Mouse (Mus musculus): Measurements from ENCODE around the gene Cfap44. TPM values are rescaled to one million over a fixed set of nuclear protein-coding genes. Genes with fewer than 3 reads are reported as not detected.

The Cfap44 gene
- polyA plus RNA-seq, 2 experiments = 0.47 to 0.66 TPM

- no peak for TF ChIP-seq POLR2A (IDR thresholded peaks at IDR 0.05; ENCODE audit: borderline replicate concordance, extremely low read depth, insufficient read depth, insufficient read length)
- Histone ChIP-seq H3K9me3 (ENCODE audit: control insufficient read depth, low read length) (no peaks in the 10 kb centered on the region), H3K9ac (ENCODE audit: low read depth, low read length, severe bottlenecking) (no peak overlapping the region; the same call in 1 of the 2 replicates), H3K27ac (replicated peaks; ENCODE audit: low read depth, low read length) (no peak overlapping the region), H3K27me3 (ENCODE audit: control insufficient read depth, insufficient read depth, low read length) (no peaks in the 10 kb centered on the region), H3K4me1 (ENCODE audit: control insufficient read depth, insufficient read depth, low read length) (peaks cover 62% of the 10 kb centered on the region), H3K4me3 (replicated peaks; ENCODE audit: low read length) (no peak overlapping the region), H3K36me3 (ENCODE audit: control insufficient read depth, insufficient read depth, low read length) (peaks cover 37% of the 10 kb centered on the region), H3K4me2 (replicated peaks; ENCODE audit: low read depth, low read length, severe bottlenecking) (peak overlapping the region; percentile 28; the same call in 1 of the 2 replicates)
- ATAC-seq (ENCODE audit: low FRiP score, low read depth) (no peak), DNase-seq (ENCODE audit: low spot score) (no peak)
- whole genome bisulfite sequencing = 37% methylated on average over 9 of the region's 9 CpGs
These were observed 135.6 kb downstream of the Cfap44 start for GRCm38 (mm10) chr16:44530191-44530590.

- WGBS = 4% methylated on average over 7 of the region's 7 CpGs
- ATAC-seq (ENCODE audit: low FRiP score, low read depth) = peak; percentile 39; the same call in 1 of the 2 replicates
These were observed 136.2 kb downstream of the Cfap44 start for GRCm38 (mm10) chr16:44530829-44531228.

GRCm38 (mm10) chr16:44531239-44531797, 136.7 kb downstream of the Cfap44 start:
- Histone ChIP-seq H3K9ac (ENCODE audit: low read depth, low read length, severe bottlenecking) (0 out of 2 replicates have a peak overlapping the region, but pooled peaks have one; percentile 28), H3K4me2 (replicated peaks; ENCODE audit: low read depth, low read length, severe bottlenecking) (peak overlapping the region; percentile 28), H3K9me3 (ENCODE audit: control insufficient read depth, low read length) (no peaks in the 10 kb centered on the region), H3K27ac (replicated peaks; ENCODE audit: low read depth, low read length) (peak overlapping the region; percentile 58; the same call in 1 of the 2 replicates), H3K4me1 (ENCODE audit: control insufficient read depth, insufficient read depth, low read length) (peaks cover 72% of the 10 kb centered on the region), H3K4me3 (replicated peaks; ENCODE audit: low read length) (no peak overlapping the region), H3K27me3 (ENCODE audit: control insufficient read depth, insufficient read depth, low read length) (no peaks in the 10 kb centered on the region), H3K36me3 (ENCODE audit: control insufficient read depth, insufficient read depth, low read length) (peaks cover 41% of the 10 kb centered on the region)
- ATAC-seq (ENCODE audit: low FRiP score, low read depth) (no peak), DNase-seq (ENCODE audit: low spot score) (no peak)
- TF ChIP-seq POLR2A (IDR thresholded peaks at IDR 0.05; ENCODE audit: borderline replicate concordance, extremely low read depth, insufficient read depth, insufficient read length) = no peak
- WGBS = 43% methylated on average over 12 of the region's 12 CpGs

More at GRCm38 (mm10) chr16:44530829-44531228, 136.2 kb downstream of the Cfap44 start:
- H3K9me3 ChIP-seq (ENCODE audit: control insufficient read depth, low read length) = no peaks in the 10 kb centered on the region
- H3K4me2 ChIP-seq (replicated peaks; ENCODE audit: low read depth, low read length, severe bottlenecking) = peak overlapping the region; percentile 28
- no peaks in the 10 kb centered on the region for H3K27me3 ChIP-seq (ENCODE audit: control insufficient read depth, insufficient read depth, low read length)
- peaks cover 37% of the 10 kb centered on the region for H3K36me3 ChIP-seq (ENCODE audit: control insufficient read depth, insufficient read depth, low read length)
- H3K4me3 ChIP-seq (replicated peaks; ENCODE audit: low read length) = no peak overlapping the region
- peaks cover 68% of the 10 kb centered on the region for H3K4me1 ChIP-seq (ENCODE audit: control insufficient read depth, insufficient read depth, low read length)
- DNase-seq (ENCODE audit: low spot score) = peak; percentile 48
- no peak for TF ChIP-seq POLR2A (IDR thresholded peaks at IDR 0.05; ENCODE audit: borderline replicate concordance, extremely low read depth, insufficient read depth, insufficient read length)
- H3K27ac ChIP-seq (replicated peaks; ENCODE audit: low read depth, low read length) = peak overlapping the region; percentile 58; the same call in 1 of the 2 replicates
- 0 out of 2 replicates have a peak overlapping the region, but pooled peaks have one; percentile 28 for H3K9ac ChIP-seq (ENCODE audit: low read depth, low read length, severe bottlenecking)

Other genes starting within 250 kb of the Cfap44 start
- 9.2 and 10.3 TPM in 2 replicates for gene Usf3, start 221.6 kb upstream of the Cfap44 start, polyA plus RNA-seq (2012; rRNA removed)
- 4.7 and 5.1 TPM in 2 replicates for gene Usf3, start 221.6 kb upstream of the Cfap44 start, polyA plus RNA-seq (2014; fragmentation: Nextera tagmentation; extraction: Ambion mirVana)
- 0.79 and 1.1 TPM in 2 replicates for gene Sidt1, start 61.6 kb upstream of the Cfap44 start, polyA plus RNA-seq (2012; rRNA removed)
- 0.12 and 0.40 TPM in 2 replicates for gene Sidt1, start 61.6 kb upstream of the Cfap44 start, polyA plus RNA-seq (2014; fragmentation: Nextera tagmentation; extraction: Ambion mirVana)
- gene Spice1, start 47.7 kb upstream of the Cfap44 start, polyA plus RNA-seq (2012; rRNA removed) = 30.0 and 34.4 TPM in 2 replicates
- gene Spice1, start 47.7 kb upstream of the Cfap44 start, polyA plus RNA-seq (2014; fragmentation: Nextera tagmentation; extraction: Ambion mirVana) = 25.6 and 28.9 TPM in 2 replicates
- 91.4 and 121 TPM in 2 replicates for gene Boc, start 164.1 kb downstream of the Cfap44 start, polyA plus RNA-seq (2012; rRNA removed)
- gene Boc, start 164.1 kb downstream of the Cfap44 start, polyA plus RNA-seq (2014; fragmentation: Nextera tagmentation; extraction: Ambion mirVana) = 59.8 and 72.3 TPM in 2 replicates